Mouse (Mus musculus): Measurements from ENCODE around the gene Per2.

The Per2 gene

DNA sequence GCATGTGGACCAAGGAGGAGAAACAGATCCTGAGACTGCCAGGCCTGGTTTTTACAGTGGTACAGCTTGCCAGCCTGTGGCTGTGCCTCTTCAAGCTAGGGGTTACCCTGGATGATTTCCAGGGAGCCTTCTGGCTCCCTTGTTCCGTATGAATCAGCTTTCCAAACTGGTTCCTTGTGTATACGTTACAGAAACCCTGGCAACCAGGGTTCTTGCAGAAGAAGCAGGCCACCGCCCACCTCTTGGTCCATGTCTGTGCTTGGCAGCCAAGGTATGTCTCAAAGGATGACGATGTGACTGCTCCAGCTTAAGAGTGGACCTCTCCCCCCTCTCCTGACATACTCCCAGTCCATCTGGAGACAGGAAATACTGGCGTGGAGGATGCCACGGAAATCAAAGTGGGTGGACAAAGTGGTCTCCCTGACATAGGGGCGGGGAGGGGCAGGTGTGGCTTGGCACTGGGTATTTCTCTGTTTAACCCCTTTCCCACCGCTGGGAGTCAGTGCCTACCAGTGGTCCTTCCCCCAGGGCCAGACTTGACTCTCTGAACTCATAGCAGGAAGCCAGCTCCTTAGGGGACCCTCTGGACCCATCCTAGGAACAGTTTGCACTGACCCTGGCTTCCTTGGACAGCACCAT is 782 bp downstream of the Per2 start:
- DNase-seq = peak; percentile 24

DNA sequence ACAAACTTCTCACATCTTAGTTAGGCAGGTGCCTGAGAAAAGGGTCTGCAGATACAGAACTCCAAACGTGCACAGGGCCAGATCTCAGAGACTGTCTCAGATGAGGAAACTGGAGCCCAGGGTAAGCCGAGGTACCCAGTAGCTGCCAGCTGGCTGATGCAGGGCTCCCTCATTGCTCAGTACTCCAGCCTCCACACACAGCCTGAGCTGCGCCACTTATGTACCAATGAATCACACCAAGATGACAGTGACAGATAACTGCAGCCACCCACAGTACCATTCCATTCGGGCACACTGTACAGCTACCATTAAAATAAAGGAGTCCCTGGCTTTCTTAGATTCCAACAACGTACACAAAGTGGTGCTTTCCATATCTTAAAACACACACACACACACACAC is 1.4 kb downstream of the Per2 start:
- no peak for DNase-seq

DNA sequence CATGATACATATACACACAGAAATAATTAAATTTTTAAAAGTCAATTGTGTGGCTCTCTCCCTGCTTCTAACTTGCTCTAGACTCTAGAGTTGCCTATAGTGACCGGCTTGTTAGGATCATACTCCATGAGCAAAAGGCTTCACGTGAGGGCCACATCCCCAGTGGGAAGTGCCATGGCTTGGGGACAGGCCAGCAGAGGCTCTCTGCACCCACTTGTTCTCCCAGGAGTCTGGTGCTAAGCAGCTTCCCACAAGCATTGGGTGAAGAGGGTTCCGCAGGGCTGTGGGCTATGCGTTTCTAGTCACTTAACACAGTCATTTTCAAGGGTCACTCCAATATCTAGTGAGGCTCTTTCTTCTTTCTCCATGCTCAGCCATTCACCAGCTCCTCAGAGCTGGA is 2.0 kb downstream of the Per2 start:
- DNase-seq = no peak

DNA sequence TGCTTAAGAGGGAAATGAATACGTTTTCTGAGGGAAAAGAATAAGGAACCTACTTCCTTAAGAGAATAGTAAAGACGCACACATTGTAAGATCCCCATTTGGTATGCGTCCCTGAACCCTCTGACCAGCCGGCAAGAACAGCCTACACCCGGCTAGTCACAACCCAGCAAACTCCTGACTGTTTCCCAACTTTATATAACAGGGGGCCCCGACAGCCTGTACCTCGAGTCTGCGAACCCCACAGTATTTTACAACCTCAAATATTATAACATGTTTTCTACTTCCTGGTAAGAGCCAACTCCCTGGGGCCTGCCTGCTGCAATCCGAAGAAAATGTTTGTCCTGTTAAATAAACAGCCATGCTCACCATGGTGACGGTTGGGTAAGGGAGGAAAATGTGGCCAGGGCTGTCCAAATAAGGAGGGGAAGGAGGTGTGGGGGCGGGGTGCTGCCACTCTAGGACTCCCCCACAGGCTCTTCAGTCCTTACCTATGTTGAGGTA is 2.8 kb downstream of the Per2 start:
- no peak for DNase-seq

DNA sequence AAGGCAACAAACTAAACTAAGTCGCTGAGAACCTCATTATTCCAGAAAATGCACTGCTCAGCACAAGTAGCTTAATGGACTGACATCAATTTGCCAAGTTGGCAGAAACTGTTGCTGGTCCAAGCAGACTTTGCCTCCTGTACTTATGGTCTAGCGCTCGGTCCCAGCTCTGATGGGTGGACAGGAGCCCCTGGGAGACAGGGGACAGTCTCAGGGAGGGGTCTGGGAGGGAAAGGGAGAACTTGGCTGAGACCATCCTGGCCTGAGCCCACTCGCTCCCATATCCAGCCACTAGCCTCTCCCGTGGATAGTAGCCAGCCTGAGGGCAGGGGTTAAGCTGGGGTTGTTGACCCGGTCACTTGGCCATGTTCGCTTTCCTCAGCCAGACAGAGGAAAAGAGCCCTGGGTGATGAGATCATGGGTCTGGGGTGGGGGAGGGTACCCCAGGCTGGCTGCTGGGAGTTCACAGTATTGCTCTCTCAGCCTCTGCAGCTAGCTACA is 3.4 kb downstream of the Per2 start:
- DNase-seq = no peak

DNA sequence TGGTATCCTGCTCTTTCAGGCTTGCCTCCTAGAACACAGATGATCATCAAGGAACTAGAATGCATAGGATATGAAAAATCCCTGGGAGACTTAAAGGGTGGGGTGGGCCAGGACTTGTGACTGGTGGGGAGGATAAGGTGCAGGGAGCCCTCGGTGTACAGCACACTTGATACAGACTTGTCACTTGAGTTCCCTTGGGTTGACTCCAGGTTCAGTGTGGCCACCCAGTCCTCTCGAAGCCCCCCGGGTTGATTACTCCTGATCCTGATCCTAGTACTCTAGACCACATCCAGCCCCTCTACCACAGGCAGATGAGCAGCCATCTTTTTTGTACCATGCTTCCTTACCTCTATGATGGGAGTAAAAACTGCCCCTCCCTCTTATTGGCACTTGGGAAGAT is 4.2 kb downstream of the Per2 start:
- no peak for DNase-seq

DNA sequence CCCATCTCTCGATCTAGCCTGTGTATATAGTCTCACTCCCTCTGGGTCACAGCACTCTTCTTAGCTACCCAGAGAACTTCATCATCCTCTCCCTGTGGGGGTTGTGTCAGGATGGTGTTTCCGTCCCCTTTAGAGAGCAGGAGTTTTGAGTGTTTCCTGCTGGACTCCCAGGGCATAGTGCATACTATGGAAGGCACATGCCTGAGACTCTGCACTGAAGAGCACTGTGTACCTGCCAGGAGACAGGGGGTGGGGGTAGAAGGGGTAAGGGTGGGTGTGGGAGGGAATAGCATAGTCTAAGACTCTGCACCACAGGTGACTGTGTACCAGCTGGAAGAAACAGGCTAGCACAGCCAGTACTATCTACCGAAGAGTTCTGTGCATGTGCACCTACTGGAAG is 4.8 kb downstream of the Per2 start:
- no peak for DNase-seq

DNA sequence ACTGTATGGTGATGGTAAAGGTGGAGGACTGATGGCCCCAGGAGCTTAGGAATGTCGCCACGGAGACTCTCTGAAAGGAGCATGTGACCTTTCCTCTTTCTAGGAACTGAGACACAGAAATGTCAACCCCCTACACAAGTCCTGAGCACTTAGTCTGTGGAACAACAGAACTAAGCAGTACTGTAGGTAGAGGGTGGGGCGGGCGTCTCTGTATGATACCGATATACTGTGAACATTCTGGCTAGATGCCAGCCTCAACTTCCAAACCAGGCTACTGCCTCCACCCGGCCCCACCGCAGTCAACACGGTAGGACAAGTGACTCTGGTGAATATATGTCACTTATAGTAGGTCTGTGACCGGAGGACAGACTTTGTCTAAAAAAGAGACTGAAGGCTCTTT is 5.2 kb downstream of the Per2 start:
- no peak for DNase-seq

DNA sequence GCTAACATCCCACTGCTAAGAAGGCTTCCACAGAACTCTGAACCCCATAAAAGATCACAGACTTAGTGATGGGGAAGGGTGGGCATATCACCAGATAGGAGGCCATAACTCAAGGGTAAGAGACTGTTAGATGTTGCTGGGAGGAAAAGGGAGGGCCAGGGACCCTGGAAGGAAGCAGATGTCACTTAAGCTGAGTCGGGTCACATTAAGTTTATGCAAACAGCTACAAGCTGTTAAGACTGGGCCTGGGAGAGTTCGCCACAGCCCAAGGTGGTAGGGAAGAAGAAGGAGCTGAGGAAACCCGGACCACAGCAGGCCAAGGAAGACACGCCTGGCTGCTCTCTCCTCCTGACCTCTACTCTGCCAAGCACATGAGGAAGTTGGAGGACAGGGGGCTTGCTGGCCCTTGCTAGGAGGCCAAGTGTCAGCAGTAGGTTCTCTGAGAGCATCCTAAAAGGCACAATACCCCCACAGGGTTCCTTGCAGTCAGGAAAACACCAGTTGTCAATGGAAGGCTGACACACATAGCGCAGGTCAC is 7.5 kb downstream of the Per2 start:
- DNase-seq = no peak

DNA sequence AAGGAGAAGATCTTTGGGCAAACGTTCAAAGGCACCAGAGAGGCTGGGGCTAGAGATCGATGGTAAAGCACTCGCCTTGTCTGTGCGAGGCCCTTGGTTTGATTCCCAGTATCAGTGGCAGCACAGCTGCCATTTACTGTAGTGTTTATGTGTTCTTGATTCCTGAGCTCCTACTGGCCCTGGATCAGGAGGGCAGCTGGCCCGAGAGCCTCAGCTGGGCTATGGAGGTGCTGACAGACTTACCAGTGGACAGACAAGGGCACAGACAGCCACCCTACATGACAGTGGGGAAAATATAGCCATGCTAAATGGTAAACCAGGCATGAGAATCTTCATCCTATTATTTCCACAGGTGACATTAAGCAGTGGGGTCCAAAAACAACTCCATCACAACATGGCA is 8.3 kb downstream of the Per2 start:
- no peak for DNase-seq

DNA sequence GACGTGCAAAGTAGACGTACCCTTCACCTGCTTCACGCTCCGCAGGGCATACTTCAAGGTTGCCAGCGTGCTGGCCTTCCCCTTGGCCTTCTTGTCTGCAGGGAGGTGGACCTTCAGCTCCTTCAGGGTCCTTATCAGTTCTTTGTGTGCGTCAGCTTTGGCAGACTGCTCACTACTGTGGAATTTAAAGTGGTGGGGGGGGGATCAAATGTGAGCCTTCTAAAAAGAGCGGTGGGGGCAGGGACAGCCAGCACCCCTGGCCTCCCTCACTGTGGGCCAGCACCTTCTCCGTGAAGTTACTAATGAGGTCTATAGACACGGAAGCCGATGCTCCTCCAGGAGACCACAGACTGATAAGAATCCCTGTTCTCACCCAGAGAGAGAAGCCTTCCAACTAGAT is 10.4 kb downstream of the Per2 start:
- no peak for DNase-seq

DNA sequence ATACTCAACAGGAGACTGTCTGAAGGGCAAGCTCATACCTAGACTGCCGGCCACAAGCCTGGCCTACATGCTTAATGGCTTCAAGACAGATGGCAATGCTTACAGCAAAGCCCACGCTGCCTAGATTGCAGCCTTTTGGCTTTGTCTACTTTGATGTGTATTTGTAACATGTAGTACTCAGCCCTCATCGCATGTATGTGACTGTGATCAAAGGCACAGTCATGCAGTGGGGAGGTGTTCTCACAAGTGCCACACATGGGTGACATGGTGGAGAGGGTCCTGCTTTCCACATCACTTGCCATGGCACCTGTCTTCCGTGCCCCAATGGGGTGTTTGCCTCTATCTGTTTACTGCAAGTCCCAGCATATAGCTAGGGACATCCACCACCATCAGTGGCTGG is 12.6 kb downstream of the Per2 start:
- no peak for DNase-seq

DNA sequence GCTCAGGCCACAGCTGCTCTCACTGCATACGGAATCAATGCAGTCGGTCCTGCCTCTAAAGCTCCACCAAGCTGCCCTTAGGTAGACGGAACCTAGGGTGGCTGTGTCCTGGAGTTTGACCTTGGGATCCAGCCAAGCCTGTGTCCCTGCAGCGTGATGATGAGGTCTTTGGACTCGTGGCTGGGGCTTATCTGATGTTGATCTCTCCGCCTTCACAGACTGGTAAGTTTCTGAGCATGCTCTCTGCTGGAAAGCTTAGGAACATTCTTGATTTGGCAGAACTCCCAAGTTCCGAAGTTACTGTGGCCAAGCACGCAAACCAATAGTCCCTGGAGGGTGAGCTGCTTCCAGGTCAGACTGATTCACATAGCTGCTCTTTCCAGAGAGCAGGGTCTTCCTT is 13.1 kb downstream of the Per2 start:
- DNase-seq = no peak

DNA sequence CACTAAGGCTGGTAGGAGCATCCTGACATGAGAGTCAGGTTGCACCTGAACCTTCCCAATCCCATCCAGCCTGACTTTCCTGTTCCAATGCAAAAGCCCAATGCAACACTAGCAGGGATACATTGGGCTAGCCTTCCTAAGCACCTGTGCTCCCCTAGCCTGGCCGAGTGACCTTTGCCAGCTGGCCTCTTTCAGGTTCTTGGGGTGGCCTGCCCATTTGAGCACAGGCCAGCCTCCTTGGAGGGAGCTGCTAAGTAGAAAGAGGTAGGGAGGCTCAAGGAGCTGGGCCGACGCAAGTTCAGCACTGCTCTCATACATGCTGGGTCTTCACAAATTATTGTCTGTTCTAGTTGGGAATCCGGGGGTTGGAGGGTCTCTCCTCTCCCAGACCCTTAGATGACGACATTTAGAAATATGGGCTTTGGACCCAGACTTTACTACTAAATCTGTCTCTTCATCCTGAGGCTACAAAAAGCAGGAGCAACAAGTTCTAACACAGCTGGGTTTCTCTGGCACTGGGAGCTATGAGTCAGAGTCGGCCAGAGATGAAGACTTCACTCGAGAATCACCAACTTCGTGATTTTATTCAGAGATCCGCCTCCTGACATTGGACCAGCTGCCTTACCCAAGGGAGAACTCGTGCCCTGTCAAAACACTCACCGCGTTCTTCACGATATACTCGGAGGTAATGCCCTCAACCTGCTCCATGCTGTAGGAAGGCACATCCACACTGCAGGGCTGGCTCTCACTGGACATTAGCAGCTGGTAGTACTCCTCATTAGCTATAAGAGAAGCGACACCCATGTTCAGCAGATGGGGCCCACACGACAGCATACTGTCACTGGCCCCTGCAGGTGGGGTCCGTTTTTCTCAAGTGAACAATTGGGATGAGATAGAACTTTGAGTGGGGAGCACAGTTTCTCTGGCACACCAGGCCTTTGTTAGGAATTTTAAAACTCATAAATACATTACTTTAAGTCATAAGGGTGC is 14.0 kb downstream of the Per2 start:
- DNase-seq = no peak

DNA sequence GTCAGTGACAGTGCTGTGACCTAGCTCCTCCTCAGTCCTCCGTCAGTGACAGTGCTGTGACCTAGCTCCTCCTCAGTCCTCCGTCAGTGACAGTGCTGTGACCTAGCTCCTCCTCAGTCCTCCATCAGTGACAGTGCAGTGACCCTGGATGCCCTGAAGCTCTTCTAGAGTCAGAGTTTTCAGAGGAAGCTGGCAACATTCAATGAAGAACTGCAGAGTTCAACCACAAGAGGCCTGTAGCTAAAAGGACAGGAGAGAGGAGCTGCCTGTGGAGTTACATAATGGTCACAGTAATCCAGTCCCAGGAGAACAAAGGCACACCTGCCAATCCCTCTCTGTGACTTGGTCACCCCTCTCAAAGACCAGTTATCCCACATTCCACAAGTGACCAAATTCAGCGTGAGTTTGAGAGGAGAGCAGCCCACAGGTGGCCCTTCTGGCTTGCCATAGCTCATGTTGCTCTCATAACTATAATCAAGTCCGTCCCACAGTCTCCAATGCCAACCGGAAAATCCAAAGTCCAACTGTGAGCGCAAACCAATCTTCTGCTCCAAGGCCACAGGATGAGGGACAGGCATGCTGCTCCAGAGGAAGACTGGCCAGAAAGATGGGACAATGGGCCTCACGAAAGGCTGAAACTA is 16.7 kb downstream of the Per2 start:
- no peak for DNase-seq

DNA sequence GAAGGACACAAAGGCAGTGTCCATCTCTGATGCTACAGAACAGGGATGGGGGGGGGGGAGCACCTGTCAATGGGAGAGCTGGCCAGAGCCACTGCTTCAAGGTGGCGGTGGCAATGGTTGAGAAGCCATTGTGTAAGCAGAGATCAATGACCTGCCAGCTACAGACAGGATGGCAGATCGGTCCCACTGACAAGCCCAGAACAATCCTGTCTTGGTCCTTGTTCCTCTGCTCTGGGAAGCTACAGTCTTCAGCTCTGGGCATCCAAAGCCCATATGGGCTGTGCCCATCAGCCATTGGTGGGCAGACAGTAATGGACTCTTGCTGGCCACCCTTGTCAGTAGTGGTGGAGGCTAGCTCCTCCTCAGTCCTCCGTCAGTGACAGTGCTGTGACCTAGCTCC is 17.3 kb downstream of the Per2 start:
- DNase-seq = no peak

DNA sequence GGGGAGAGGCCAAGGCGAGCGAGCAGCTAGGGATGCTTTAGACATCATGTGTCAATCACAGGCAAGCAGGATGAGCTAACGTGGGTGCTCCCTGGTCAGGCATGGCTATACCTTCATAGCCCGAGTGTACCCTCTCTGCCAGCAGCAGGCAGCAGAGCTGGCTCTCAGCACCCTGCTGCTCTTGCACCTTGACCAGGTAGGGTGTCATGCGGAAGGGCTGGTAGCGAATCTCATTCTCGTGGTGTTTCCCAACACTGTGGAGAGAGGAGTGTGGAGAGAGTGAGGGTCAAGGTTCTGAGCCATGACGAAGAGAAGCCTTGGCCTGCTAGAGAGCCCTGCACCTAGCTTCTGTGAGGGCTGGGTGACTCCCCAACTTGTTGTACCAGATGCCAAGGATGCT is 19.3 kb downstream of the Per2 start:
- DNase-seq = no peak

DNA sequence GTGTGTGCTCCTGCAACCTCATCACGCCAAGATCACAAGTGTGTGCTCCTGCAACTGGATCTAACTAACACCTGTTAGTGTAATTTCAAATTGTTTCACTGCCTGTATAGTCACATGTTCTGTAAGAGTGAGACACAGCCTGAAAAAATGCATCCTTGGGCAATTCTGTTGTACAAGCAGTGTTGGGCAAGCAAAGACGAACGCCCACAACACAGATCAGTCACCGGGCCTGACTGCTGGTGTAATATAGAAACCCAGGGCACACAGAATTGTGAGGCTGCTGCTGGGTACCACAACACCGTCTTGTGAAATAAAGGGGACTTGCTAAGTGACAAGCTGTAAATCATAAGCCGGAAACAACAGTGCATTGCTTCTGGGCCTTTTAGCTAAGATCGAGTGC is 21.6 kb downstream of the Per2 start:
- DNase-seq = no peak

DNA sequence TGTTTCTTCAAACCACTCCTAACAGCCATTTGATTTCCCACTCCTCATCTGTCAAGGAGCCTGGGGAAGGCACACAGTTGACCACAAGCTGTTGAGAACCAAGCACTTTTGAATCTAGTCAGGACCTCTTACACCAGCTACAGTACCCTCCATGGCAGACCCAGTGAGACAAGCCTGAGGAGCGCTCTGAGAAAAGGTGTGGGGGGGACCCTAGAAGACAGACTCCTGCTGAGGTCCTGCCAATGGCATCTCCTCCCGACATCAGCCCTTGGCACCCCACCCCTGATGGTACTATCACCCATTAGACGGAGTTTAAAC is 22.1 kb downstream of the Per2 start:
- no peak for DNase-seq

DNA sequence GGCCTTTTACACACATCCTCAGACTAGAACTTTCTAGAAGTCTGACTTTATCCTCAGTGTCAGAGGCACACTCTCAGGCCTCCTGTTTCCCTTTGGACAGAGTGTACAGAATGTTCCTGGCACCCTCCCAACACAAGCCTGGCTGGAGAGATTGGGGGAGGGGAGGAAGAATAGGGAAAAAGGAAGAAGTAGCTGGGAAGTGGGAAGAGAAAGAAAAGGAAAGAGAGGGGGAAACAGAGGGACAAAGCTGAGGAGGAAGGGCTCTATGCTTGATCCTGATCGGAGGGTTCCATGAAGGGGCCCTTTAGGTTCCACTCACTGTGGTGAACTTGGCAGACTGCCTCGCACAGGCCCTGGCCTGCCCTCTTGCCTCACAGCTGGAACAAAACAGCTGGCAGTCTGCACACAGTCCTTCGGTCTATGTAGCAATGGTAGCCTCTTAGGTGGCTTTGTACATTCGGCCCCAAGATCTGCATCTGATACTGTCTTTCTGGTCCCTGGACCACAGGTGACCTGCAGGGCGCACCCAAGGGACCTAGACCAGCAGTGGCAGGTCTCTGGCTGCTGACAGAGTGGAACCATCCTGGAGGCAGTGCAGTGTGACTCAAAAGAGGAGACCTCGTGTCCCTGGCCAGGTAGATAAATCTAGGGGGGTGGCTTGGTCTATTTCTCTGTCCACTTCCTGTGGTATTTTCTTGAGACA is 22.6 kb downstream of the Per2 start:
- no peak for DNase-seq

DNA sequence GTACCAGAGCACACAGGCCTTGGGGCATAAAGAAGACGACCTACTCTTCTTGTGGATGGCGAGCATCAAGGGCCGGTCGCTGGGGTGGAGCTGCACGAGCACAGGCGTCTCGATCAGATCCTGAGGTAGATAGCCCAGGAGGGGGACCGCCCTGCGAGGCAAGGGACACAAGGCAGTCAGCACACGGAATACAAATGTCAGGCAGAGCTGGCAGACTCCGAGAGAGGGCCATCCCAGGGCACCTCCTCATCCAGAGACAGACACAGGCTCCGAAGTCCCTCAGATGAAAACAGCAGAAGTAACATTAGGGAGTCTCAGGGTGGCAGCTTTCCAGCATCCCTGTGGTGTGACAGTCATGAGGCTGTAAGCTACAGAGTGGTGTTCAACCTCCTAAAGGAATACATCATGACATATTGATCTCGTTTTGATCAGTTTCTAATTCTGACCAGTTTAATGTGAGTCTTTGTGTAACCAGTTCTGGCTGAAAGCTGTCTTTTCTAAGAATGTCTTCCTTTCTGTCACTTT is 23.5 kb downstream of the Per2 start:
- no peak for DNase-seq

DNA sequence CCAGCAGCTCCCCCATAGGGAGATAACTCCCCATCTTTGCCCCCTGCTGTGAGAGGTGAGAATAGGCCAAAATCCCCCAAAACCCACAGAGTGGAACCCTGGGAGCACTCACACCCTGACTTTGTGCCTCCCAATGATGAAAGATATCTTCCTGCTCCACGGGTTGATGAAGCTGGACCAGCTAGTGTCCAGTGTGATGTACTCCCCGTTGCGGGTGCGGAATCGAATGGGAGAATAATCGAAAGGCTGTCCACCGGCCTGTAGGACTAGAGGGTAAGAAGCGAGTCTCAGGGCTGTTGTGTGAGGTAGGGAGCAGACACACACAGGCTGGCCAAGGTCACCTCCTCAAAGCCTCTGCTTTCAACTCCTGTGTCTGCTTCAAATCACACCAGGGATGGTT is 24.2 kb downstream of the Per2 start:
- DNase-seq = no peak

DNA sequence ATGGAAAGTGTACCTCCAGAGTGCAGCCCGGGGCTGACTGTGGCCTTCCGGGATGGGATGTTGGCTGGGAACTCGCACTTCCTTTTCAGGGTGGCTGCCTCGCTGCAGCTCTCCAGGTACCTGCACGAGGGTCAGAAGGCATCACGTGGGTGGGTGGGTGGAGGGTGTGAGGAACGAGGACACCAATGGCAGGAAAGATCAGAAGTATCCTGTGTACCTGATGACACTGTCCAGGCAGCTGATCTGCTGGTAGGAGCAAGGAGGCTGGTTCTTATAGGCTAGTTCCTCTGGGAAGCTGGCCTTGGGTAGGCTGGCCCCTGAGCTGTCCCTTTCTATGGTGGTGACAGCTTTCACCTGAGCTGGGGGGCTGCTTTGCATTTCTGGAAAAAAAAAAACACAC is 28.4 kb downstream of the Per2 start:
- no peak for DNase-seq

All from thymus, postnatal 14 days (tissue).